Mouse (Mus musculus): ENCODE measurements around the gene Pde1b.
A peak's percentile ranks its signal among the peaks of the same experiment; 100 is the strongest.

The Pde1b gene

DNA sequence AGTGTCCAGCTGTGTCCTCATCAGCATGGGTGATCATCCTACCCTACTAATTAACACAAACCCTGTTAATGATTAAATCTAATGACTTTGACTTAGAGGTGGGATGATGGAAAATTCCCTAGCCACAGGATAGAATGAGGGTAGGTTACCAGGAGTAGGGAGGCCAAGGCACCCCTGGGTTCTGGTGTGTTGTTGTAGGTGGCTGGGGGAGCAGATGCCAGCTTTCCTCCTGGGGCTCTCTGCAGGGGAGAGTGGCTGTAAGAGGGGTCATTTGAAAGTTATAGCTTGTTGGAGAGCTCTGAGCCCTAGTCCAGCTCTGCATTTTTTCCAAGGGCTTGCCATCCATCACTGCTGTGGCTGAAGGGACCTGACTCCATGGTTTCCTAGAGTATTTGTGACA lies 39.7 kb downstream of the Pde1b start:
- ATAC-seq (ENCODE audit: insufficient number of reproducible peaks, low FRiP score, low TSS enrichment): no peak

DNA sequence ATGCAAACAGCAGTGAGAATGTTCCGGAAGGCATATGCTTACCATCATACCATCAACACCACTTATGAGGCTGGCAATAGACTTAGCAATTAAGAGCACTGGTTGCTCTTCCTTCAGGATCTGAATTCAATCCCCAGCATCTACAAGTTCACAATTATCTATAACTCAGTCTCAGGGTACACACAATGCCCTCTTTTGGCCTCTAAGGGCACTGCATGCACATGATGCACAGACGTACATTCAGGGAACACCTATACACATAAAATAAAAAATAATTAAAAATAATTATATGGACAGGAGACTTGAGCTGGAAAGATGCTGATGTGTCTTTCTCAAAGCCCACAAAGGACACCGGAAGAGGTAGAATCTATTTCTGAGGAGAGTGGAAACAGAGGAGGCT lies 45.1 kb downstream of the Pde1b start:
- no peak for ATAC-seq (ENCODE audit: insufficient number of reproducible peaks, low FRiP score, low TSS enrichment)

DNA sequence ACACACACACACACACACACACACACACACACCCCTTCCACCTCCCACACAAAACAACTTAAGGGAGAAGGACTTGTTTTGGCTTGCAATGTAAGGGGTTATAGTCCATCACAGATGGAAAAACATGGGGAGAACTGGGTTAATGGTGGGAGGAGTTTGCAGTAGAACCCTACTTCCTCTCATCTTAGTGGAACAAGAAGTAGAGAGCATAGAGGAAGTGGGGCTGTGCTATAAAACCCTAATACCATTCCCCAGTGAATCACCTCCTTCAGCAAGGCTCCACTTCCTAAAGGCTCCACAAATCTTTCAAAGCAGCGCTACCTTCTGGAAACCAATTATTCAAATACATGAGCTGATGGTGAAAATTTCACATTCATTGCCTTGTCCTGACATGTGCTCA lies 46.6 kb downstream of the Pde1b start:
- no peak for ATAC-seq (ENCODE audit: insufficient number of reproducible peaks, low FRiP score, low TSS enrichment)

DNA sequence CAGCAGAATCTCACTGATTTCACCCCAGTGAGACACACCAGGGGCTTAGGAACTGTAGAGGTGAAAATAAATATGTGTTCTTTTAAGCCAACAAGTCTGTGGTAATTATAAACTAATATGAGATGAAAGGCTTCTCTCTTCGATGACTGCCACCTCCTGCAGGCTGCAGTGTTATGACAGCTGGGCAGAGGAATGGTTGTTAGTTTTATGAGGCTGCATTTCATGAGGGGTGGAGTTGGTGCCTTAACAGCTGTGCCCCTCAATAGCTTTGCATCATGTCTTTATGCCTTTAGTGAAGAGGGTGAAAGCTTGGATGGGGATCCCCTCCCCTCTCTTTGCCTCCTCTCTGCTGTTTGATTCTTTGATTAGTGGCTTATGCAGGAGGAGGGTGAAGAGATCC lies 48.2 kb downstream of the Pde1b start:
- ATAC-seq (ENCODE audit: insufficient number of reproducible peaks, low FRiP score, low TSS enrichment): no peak

DNA sequence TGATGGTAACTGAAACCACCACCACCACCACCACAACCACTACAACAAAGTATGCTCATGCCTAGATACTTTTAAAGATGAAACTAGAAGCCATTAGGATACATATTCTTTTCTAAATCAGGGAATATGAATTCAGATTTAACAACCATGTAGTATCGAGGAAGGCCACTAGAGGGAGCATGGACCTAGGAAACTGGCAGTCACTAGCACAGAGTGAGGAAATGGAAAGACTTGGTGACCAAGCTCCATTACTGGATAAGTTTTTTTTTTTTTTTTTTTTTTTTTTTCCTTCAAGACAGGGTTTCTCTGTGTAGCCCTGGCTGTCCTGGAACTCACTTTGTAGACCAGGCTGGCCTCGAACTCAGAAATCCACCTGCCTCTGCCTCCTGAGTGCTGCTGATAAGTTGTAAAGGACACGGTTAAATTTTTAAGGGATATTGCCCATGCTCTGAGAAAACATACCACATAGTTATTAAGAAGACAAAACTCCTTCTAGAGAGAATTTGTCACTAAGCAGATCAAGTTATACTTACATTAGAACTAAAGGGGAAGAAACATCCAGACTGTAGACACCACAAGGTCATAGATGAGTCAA lies 49.4 kb downstream of the Pde1b start:
- ATAC-seq (ENCODE audit: insufficient number of reproducible peaks, low FRiP score, low TSS enrichment): peak; percentile 52; the same call in 1 of the 2 replicates

DNA sequence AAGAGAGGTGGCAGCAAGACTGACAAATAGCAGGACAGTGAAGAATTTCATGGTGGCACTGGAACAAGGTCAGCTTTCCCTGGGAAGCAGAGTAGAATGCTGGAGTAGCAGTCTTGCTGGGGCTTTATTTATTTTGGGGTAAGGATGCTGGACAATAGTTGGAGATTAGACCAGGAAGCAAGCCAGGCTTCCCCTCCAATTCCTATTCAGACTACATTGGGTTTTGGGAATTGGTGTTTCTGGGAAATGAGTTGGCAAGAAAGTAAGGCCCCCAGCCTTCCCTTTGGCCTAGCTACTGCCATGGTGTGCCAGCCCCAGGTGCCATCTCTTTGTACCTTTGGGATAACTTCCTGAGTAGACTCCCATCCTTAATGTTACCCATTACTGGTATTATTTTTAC lies 62.1 kb downstream of the Pde1b start, which contains the start of gene Glycam1:
Gene Glycam1, minus strand, starts transcription at position 101 of the 400 bp plus-strand sequence.
- ATAC-seq (ENCODE audit: insufficient number of reproducible peaks, low FRiP score, low TSS enrichment): no peak
